ENCODE assay signal across 8 mouse cellular contexts in genomic region chr17:11067704-11068475, GRCm38 (mm10).
A peak's percentile ranks its signal among the peaks of the same experiment; 100 is the strongest.
DNase-seq lines count a peak whose midpoint lies in the region; ATAC-seq lines count a peak whose summit lies in the region.

No protein-coding gene starts in this region.

- peak overlapping the region; percentile 48 for H3K4me2 ChIP-seq in hindbrain, embryonic 12.5 days (replicated peaks)

- no peaks in the 10 kb centered on the region for H3K36me3 ChIP-seq in hindbrain, embryonic 12.5 days

- H3K4me3 ChIP-seq in hindbrain, embryonic 12.5 days: peak overlapping the region; percentile 18

- peak overlapping the region; percentile 76 for H3K27ac ChIP-seq in hindbrain, embryonic 12.5 days

- peaks cover 20% of the 10 kb centered on the region for H3K4me1 ChIP-seq in hindbrain, embryonic 12.5 days

- no peaks in the 10 kb centered on the region for H3K27me3 ChIP-seq in hindbrain, embryonic 12.5 days

- 4% methylated on average over 14 of the region's 14 CpGs for WGBS in hindbrain, embryonic 12.5 days

- DNase-seq in Muller cell, postnatal 12 days (ENCODE audit: inconsistent ontology term): peak; percentile 72
- peak; percentile 90 to 91 for DNase-seq in cerebellum, postnatal 14 days
- DNase-seq in gastrocnemius, adult 18-20 months (ENCODE audit: low spot score): peak; percentile 59
- peak; percentile 23 to 28 for DNase-seq in layer of hippocampus, postnatal 25 days (ENCODE audit: extremely low spot score in 1 of 2, low spot score in 1 of 2)
- peak; percentile 38 for DNase-seq in skeletal muscle tissue, adult 2 months (ENCODE audit: low read depth, low spot score)
- no peak for DNase-seq in thymus, adult 18-20 months

- ATAC-seq in hindbrain, embryonic 12.5 days (ENCODE audit: low FRiP score): peak; percentile 93
- ATAC-seq in megakaryocyte progenitor cell, adult 5-6 weeks (replicated peaks; ENCODE audit: poor library complexity): peak; percentile 76

- no peaks in the 10 kb centered on the region for H3K9me3 ChIP-seq in hindbrain, embryonic 12.5 days (replicated peaks)

- no peak overlapping the region for H3K9ac ChIP-seq in hindbrain, embryonic 12.5 days

Comparison
In these comparisons a context has a peak if more than half of its experiments do, and no peak if none do; other contexts are left out.
1. DNase-seq: peak in Muller cell, postnatal 12 days (single experiment), cerebellum, postnatal 14 days (2 of 2), gastrocnemius, adult 18-20 months (single experiment), layer of hippocampus, postnatal 25 days (2 of 2) and skeletal muscle tissue, adult 2 months (single experiment); none in thymus, adult 18-20 months (0 of 2).